18 mouse cellular contexts compared by ENCODE assay signal in the genomic region with DNA sequence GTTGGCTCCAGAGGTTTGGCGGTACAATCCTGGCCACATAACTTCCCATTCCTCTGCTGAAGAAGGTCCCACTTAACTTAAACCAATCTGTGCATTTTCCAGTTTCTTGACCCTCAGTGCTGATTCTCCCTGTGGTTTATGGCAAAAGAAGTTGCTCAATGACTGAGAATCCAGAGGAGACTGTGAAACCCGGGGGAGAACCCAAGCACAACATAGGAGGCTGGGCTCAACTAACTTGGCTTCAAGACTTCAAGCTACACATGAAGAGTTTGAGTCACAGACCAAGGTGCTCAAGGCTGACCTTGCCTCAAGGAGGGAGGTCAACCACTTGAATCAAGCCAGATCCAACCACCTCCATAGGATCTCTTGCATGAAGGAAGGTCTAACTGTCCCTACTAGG. TPM values are rescaled to one million over a fixed set of nuclear protein-coding genes. Genes with fewer than 3 reads are reported as not detected.
DNase-seq lines count a peak whose midpoint lies in the region; ATAC-seq and TF ChIP-seq lines count a peak whose summit lies in the region.
"Had no signal": no experiment of that assay in that cellular context is flagged by ENCODE, and none has a peak within 500 bp of the region (broad histone marks: within the 10 kb centered on the region; RNA-seq: fewer than 3 reads in every experiment).

No protein-coding gene starts in this region.

- no peak for TF ChIP-seq CTCF in stomach, postnatal 0 days (IDR thresholded peaks at IDR 0.05; ENCODE audit: low read depth)

- 90% methylated on average over 2 of the region's 2 CpGs for WGBS in heart, embryonic 12.5 days
- 96% methylated on average over 2 of the region's 2 CpGs for WGBS in lung, embryonic 15.5 days
- WGBS in intestine, embryonic 16.5 days = 92% methylated on average over 2 of the region's 2 CpGs
- 84% methylated on average over 2 of the region's 2 CpGs for WGBS in stomach, postnatal 0 days

- H3K4me3 ChIP-seq in heart, embryonic 12.5 days = no peak overlapping the region
- H3K4me3 ChIP-seq in lung, embryonic 15.5 days = no peak overlapping the region
- no peak overlapping the region for H3K4me3 ChIP-seq in intestine, embryonic 16.5 days (ENCODE audit: low read length)
- H3K4me3 ChIP-seq in stomach, postnatal 0 days (ENCODE audit: low read depth, low read length) = no peak overlapping the region

- intact Hi-C loops in heart, postnatal 10 days (cut with DNase I) = no loop called here

- no peaks in the 10 kb centered on the region for H3K36me3 ChIP-seq in heart, embryonic 12.5 days
- H3K36me3 ChIP-seq in lung, embryonic 15.5 days = no peaks in the 10 kb centered on the region
- no peaks in the 10 kb centered on the region for H3K36me3 ChIP-seq in intestine, embryonic 16.5 days (ENCODE audit: control insufficient read depth, insufficient read depth, low read length)
- H3K36me3 ChIP-seq in stomach, postnatal 0 days (ENCODE audit: control insufficient read depth, insufficient read depth, low read length) = no peaks in the 10 kb centered on the region

- no peak overlapping the region for H3K9ac ChIP-seq in heart, embryonic 12.5 days
- H3K9ac ChIP-seq in lung, embryonic 15.5 days = no peak overlapping the region
- H3K9ac ChIP-seq in intestine, embryonic 16.5 days (ENCODE audit: low read depth, low read length) = no peak overlapping the region
- H3K9ac ChIP-seq in stomach, postnatal 0 days (ENCODE audit: low read length) = no peak overlapping the region

- no peaks in the 10 kb centered on the region for H3K9me3 ChIP-seq in heart, embryonic 12.5 days (replicated peaks)
- H3K9me3 ChIP-seq in lung, embryonic 15.5 days = no peaks in the 10 kb centered on the region
- no peaks in the 10 kb centered on the region for H3K9me3 ChIP-seq in intestine, embryonic 16.5 days (ENCODE audit: control insufficient read depth, low read length)
- H3K9me3 ChIP-seq in stomach, postnatal 0 days (ENCODE audit: control insufficient read depth, low read length) = no peaks in the 10 kb centered on the region

- TF ChIP-seq EP300 in stomach, postnatal 0 days (optimal IDR thresholded peaks at IDR 0.05) = no peak

- no peak for DNase-seq in heart, postnatal 10 days
- DNase-seq in lung, postnatal 14 days = no peak
- no peak for DNase-seq in stomach, postnatal 0 days (ENCODE audit: low spot score)
- no peak for DNase-seq in cerebellum, postnatal 4 days (ENCODE audit: low spot score in 2 of 2)
- DNase-seq in B cell, adult 2 months = no peak
- DNase-seq: cerebellum, adult 18-20 months; kidney, adult 8-10 months had no signal

- H3K4me2 ChIP-seq in heart, embryonic 12.5 days = no peak overlapping the region
- no peak overlapping the region for H3K4me2 ChIP-seq in lung, embryonic 15.5 days
- no peak overlapping the region for H3K4me2 ChIP-seq in intestine, embryonic 16.5 days (ENCODE audit: low read depth, low read length)
- H3K4me2 ChIP-seq in stomach, postnatal 0 days (replicated peaks; ENCODE audit: low read depth) = no peak overlapping the region
- H3K4me2 ChIP-seq: midbrain, embryonic 11.5 days had no signal

- no peaks in the 10 kb centered on the region for H3K27me3 ChIP-seq in heart, embryonic 12.5 days (replicated peaks)
- no peaks in the 10 kb centered on the region for H3K27me3 ChIP-seq in lung, embryonic 15.5 days
- no peaks in the 10 kb centered on the region for H3K27me3 ChIP-seq in intestine, embryonic 16.5 days (replicated peaks; ENCODE audit: control insufficient read depth, insufficient read depth, low read length)
- H3K27me3 ChIP-seq in stomach, postnatal 0 days (ENCODE audit: control insufficient read depth, insufficient read depth, low read length) = no peaks in the 10 kb centered on the region

- H3K27ac ChIP-seq in heart, embryonic 12.5 days (ENCODE audit: poor library complexity, severe bottlenecking) = peak overlapping the region; percentile 36
- peak overlapping the region; percentile 81 for H3K27ac ChIP-seq in lung, embryonic 15.5 days
- peak overlapping the region; percentile 65 for H3K27ac ChIP-seq in intestine, embryonic 16.5 days (ENCODE audit: low read length)
- peak overlapping the region; percentile 76 for H3K27ac ChIP-seq in stomach, postnatal 0 days (replicated peaks)

- ATAC-seq in heart, embryonic 12.5 days (ENCODE audit: insufficient number of reproducible peaks, low FRiP score) = no peak
- no peak for ATAC-seq in lung, embryonic 15.5 days (ENCODE audit: borderline replicate concordance, extremely low read depth, low FRiP score, low TSS enrichment)
- no peak for ATAC-seq in intestine, embryonic 16.5 days
- no peak for ATAC-seq in stomach, postnatal 0 days (ENCODE audit: low FRiP score, low TSS enrichment)
- ATAC-seq: forebrain, embryonic 16.5 days; lung, postnatal 0 days had no signal

- peaks cover 56% of the 10 kb centered on the region for H3K4me1 ChIP-seq in heart, embryonic 12.5 days (replicated peaks)
- H3K4me1 ChIP-seq in lung, embryonic 15.5 days = peaks cover 69% of the 10 kb centered on the region
- peaks cover 51% of the 10 kb centered on the region for H3K4me1 ChIP-seq in intestine, embryonic 16.5 days (ENCODE audit: control insufficient read depth, insufficient read depth, low read length)
- peaks cover 10% of the 10 kb centered on the region for H3K4me1 ChIP-seq in stomach, postnatal 0 days (replicated peaks; ENCODE audit: control insufficient read depth, insufficient read depth)

RNA-seq across cellular contexts. Expression of gene Tgfbi, which starts 9.8 kb away (rescaled TPM):
- polyA plus RNA-seq in heart, embryonic 12.5 days (2016; fragmentation: Nextera tagmentation; extraction: Ambion mirVana) = 107 TPM in 2 replicates
- total RNA-seq in heart, postnatal 10 days (2021) = 10 to 100 TPM; 18.6 to 21.2 TPM
- polyA plus RNA-seq in lung, embryonic 15.5 days (2015; fragmentation: Nextera tagmentation; extraction: Ambion mirVana) = 189 TPM in 2 replicates
- 122 and 124 TPM in 2 replicates for polyA plus RNA-seq in intestine, embryonic 16.5 days (2015; fragmentation: Nextera tagmentation; extraction: Ambion mirVana)
- polyA plus RNA-seq in stomach, postnatal 0 days (2015; fragmentation: Nextera tagmentation; extraction: Ambion mirVana) = 140 and 149 TPM in 2 replicates

RNA-seq across cellular contexts. Expression of gene Lect2, which starts 51.2 kb away (rescaled TPM):
- 0.22 and 0.31 TPM in 2 replicates for polyA plus RNA-seq in heart, embryonic 12.5 days (2016; fragmentation: Nextera tagmentation; extraction: Ambion mirVana)
- not detected for total RNA-seq in heart, postnatal 10 days (2021)
- polyA plus RNA-seq in lung, embryonic 15.5 days (2015; fragmentation: Nextera tagmentation; extraction: Ambion mirVana) = 0.53 TPM in 1 of 2 replicates, not detected in the other
- 10.3 and 15.4 TPM in 2 replicates for polyA plus RNA-seq in intestine, embryonic 16.5 days (2015; fragmentation: Nextera tagmentation; extraction: Ambion mirVana)
- 0.19 and 0.27 TPM in 2 replicates for polyA plus RNA-seq in stomach, postnatal 0 days (2015; fragmentation: Nextera tagmentation; extraction: Ambion mirVana)
- total RNA-seq: ES-E14; gastrocnemius, postnatal 14 days; heart, postnatal 4 days; left cerebral cortex, postnatal 36 days had no signal
- polyA plus RNA-seq: forebrain, embryonic 16.5 days; lung, postnatal 0 days; midbrain, embryonic 11.5 days; testis, adult 2 months had no signal
